Mouse (Mus musculus) layer of hippocampus, postnatal 25 days (tissue): ENCODE measurements at regions not wholly inside any gene's neighbourhood (a gene's known extent, or its start where the extent isn't known, plus 50 kb on each side); places are given as distances from the start of the nearest gene placed in this dataset.

Source experiments
- DNase-seq, 2 experiments: peaks; one replicate each; pipeline ENCODE4 v3.0.0; 2022; ENCODE audit warnings: mixed read lengths in 2 of 2, low spot score in 1 of 2; ENCODE audit errors: extremely low spot score in 1 of 2

- no peak for DNase-seq
Observed at GRCm38 (mm10) chr13:83099908-83100307, 403.9 kb upstream of the Mef2c start.

GRCm38 (mm10) chr13:83110610-83111009 lies 393.2 kb upstream of the Mef2c start:
- DNase-seq, result no peak

GRCm38 (mm10) chr13:83111503-83111902 lies 392.3 kb upstream of the Mef2c start:
- DNase-seq, result peak in 1 of 2 experiments; percentile 11

- no peak for DNase-seq
Observed at GRCm38 (mm10) chr13:83112323-83112722, 391.5 kb upstream of the Mef2c start.

GRCm38 (mm10) chr13:83112741-83113140 lies 391.1 kb upstream of the Mef2c start:
- DNase-seq, result no peak

- DNase-seq, result no peak
Observed at GRCm38 (mm10) chr13:83113808-83114207, 390.0 kb upstream of the Mef2c start.

- no peak for DNase-seq
Observed at GRCm38 (mm10) chr13:83114401-83114800, 389.4 kb upstream of the Mef2c start.

- no peak for DNase-seq
Observed at GRCm38 (mm10) chr13:83115691-83116090, 388.1 kb upstream of the Mef2c start.

GRCm38 (mm10) chr13:83120343-83120742 lies 383.5 kb upstream of the Mef2c start:
- no peak for DNase-seq

- DNase-seq, result no peak
Observed at GRCm38 (mm10) chr13:83123596-83123995, 380.2 kb upstream of the Mef2c start.

- DNase-seq, result no peak
Observed at GRCm38 (mm10) chr13:83124651-83125050, 379.2 kb upstream of the Mef2c start.

- DNase-seq, result no peak
Observed at GRCm38 (mm10) chr13:83126438-83126837, 377.4 kb upstream of the Mef2c start.

- DNase-seq, result no peak
Observed at GRCm38 (mm10) chr13:83131129-83131981, 372.5 kb upstream of the Mef2c start.

- no peak for DNase-seq
Observed at GRCm38 (mm10) chr13:83131982-83132354, 371.9 kb upstream of the Mef2c start.

GRCm38 (mm10) chr13:83132671-83133638 lies 370.9 kb upstream of the Mef2c start:
- DNase-seq, result no peak

GRCm38 (mm10) chr13:83143316-83143715 lies 360.5 kb upstream of the Mef2c start:
- DNase-seq, result no peak

- DNase-seq, result no peak
Observed at GRCm38 (mm10) chr13:83154626-83155124, 349.2 kb upstream of the Mef2c start.

GRCm38 (mm10) chr13:83159969-83160368 lies 343.9 kb upstream of the Mef2c start:
- no peak for DNase-seq

GRCm38 (mm10) chr13:83162761-83163160 lies 341.1 kb upstream of the Mef2c start:
- DNase-seq, result no peak

GRCm38 (mm10) chr13:83175086-83175485 lies 328.7 kb upstream of the Mef2c start:
- no peak for DNase-seq
